Mouse (Mus musculus) embryonic fibroblast, embryonic 13.5 days (primary cell): Measurements from ENCODE around the gene Uck2.

ENCODE experiments used
- CTCF ChIP-seq: IDR thresholded peaks from 2 replicates; pipeline ENCODE4 v1.5.1; 2011; ENCODE audit warnings: mild to moderate bottlenecking, control low read depth, low read length, moderate library complexity, borderline replicate concordance; ENCODE audit not compliant: insufficient read depth
- POLR2A ChIP-seq: IDR thresholded peaks from 2 replicates; pipeline ENCODE4 v1.6.1; 2011; ENCODE audit warnings: low read depth, mild to moderate bottlenecking, control low read depth, low read length, moderate library complexity

- TF ChIP-seq POLR2A (no peak), CTCF (no peak)
These were observed 39.9 kb downstream of the Uck2 start for GRCm38 (mm10) chr1:167245180-167245641.
